Mouse (Mus musculus) testis, adult 2 months (tissue): ENCODE measurements around the gene Fsd1l.

ENCODE experiments used
- CTCF ChIP-seq: fragments of 200-500 bp; IDR thresholded peaks from 2 replicates; pipeline ENCODE4 v1.5.1; 2012; ENCODE audit warnings: low read depth, mild to moderate bottlenecking, inconsistent platforms, low read length, moderate library complexity; ENCODE audit not compliant: control insufficient read depth, insufficient read depth, insufficient replicate concordance
- POLR2A ChIP-seq: fragments of 200-500 bp; IDR thresholded peaks from 2 replicates; pipeline ENCODE4 v1.6.1; 2012; ENCODE audit warnings: low read depth, mild to moderate bottlenecking, inconsistent platforms, low read length, moderate library complexity; ENCODE audit not compliant: control insufficient read depth

DNA sequence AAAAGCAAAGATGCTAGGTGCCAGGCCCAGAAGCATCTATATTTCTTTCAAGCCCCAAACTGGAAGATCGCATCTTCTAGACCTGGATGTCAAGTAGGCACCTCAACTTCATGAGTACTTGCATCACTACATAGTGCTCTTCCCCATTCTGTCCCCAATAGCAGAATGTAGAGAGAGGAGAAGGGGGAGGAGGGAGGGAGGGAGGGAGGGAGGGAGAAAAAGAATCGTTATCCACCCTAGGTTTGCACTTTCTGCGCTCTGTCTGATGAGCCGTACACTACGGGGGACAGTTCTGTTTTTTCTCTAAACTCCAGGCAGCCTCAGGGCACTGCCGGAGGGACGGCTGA lies 82.4 kb downstream of the Fsd1l start, which contains the start of gene Fktn:
- TF ChIP-seq CTCF (no peak), POLR2A (no peak)
